Mouse (Mus musculus) mouse embryonic stem cell (cell line): ENCODE data around the gene Phlda3.

Experiments used
- in situ Hi-C, 2 experiments: fragments of 300-500 bp; cut with MboI; formaldehyde crosslinking; loops; 1 replicate in 1 of 2; 3 replicates in 1 of 2; pipeline ENCODE4 v1.14.3; 2019 to 2020; ENCODE audit warnings: low sequenced_read_pairs in 2 of 2, low pct_unique_long_range_greater_than_20kb in 1 of 2, mixed read lengths in 1 of 2; ENCODE audit not compliant: unreplicated experiment in 1 of 2

Phlda3 gene

GRCm38 (mm10) chr1:135813071-135813470, 47.2 kb downstream of the Phlda3 start:
- in situ Hi-C loops = no loop called here

GRCm38 (mm10) chr1:135813687-135814395, 47.9 kb downstream of the Phlda3 start:
- in situ Hi-C loops = no loop called here

DNA sequence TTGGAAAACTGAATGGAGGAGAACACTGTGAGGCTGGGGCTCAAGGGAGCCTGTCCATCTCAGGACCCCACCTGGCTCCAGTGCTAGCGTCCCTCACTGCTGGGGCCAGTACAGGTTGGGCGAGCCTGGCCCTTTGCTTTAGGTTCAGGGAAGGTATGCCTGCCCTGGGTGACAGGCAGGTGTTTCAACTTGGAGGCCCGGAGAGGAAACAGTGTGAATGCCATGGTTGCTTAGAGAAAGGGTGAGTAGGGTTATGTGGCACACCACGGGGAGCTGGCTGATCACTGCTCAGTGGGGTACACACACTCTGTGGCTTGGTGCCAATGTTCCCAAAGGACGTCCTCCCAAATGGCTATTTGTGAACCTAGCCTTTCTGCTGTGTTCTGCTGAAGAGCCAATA, 48.6 kb downstream of the Phlda3 start:
- in situ Hi-C loops = no loop called here

- in situ Hi-C loops = no loop called here
Measured at GRCm38 (mm10) chr1:135817595-135817994, 51.7 kb downstream of the Phlda3 start.

- in situ Hi-C loops = no loop called here
Measured at GRCm38 (mm10) chr1:135818481-135819086, 52.7 kb downstream of the Phlda3 start, which contains the start of gene Lad1. TSS of gene Lad1 (plus strand) at chr1:135818598.
